Mouse (Mus musculus) E14TG2a.4 (cell line): ENCODE data around the gene Mia.

Experiments
- CTCF ChIP-seq: conservative IDR thresholded peaks from 2 replicates; pipeline ENCODE4 v1.5.1; 2014; ENCODE audit warnings: low read length
- NANOG ChIP-seq: IDR thresholded peaks from 2 replicates; pipeline ENCODE4 v1.6.1; 2014; ENCODE audit warnings: borderline replicate concordance, low read length, mixed read lengths
- POU5F1 ChIP-seq: IDR thresholded peaks from 2 replicates; pipeline ENCODE4 v1.6.1; 2014; ENCODE audit warnings: low read length, borderline replicate concordance

GRCm38 (mm10) chr7:27168371-27168770 is 12.6 kb downstream of the Mia start:
- TF ChIP-seq CTCF (no peak), NANOG (no peak), POU5F1 (no peak)
